Mouse (Mus musculus) megakaryocyte progenitor cell, adult 5-6 weeks (primary cell): Measurements from ENCODE around the gene Apaf1. TPM values are rescaled to one million over a fixed set of nuclear protein-coding genes. Genes with fewer than 3 reads are reported as not detected.

Source experiments
- ATAC-seq: replicated peaks from 2 replicates; pipeline ENCODE4 v1.8.0; 2016; ENCODE audit warnings: mild to moderate bottlenecking, moderate TSS enrichment, inconsistent platforms; ENCODE audit not compliant: poor library complexity
- total RNA-seq, 2 experiments: library from RNA; stranded (forward) in 1 of 2; stranded (reverse) in 1 of 2; fragments of 157-497, 149-512 nt in 1 of 2; fragments of 200-1000 nt in 1 of 2; gene quantifications; 2 replicates each; pipeline versions ENCODE4 v1.2.3 to v1.2.4; 2015 to 2017

The Apaf1 gene
- total RNA-seq, 2 experiments from 2014 or later, result 40.7 to 68.3 TPM

GRCm38 (mm10) chr10:91083393-91083927 is 890 bp upstream of the Apaf1 start:
- peak; percentile 23 for ATAC-seq

- ATAC-seq, result peak; percentile 40
Measured at GRCm38 (mm10) chr10:91081959-91082507, 537 bp downstream of the Apaf1 start.

- no peak for ATAC-seq
Measured at GRCm38 (mm10) chr10:91080540-91080939, 2.0 kb downstream of the Apaf1 start.

DNA sequence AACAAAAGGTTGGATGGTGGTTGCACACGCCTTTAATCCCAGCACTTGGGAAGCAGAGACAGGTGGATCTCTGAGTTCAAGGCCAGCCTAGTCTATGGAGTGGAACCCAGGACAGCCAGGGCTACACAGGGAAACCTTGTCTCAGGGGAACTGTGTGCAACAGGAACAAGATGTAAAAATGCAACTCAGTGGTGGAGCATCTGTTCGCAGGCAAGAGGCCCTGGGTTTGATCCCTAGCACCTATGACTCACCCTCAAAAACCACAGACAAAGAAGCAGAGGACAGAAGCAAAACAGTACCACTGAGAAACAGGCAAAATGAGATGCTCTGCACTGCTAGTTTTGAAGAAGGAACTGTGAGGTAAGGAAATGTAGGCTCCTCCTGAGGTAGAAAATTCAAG is 5.9 kb downstream of the Apaf1 start:
- no peak for ATAC-seq

DNA sequence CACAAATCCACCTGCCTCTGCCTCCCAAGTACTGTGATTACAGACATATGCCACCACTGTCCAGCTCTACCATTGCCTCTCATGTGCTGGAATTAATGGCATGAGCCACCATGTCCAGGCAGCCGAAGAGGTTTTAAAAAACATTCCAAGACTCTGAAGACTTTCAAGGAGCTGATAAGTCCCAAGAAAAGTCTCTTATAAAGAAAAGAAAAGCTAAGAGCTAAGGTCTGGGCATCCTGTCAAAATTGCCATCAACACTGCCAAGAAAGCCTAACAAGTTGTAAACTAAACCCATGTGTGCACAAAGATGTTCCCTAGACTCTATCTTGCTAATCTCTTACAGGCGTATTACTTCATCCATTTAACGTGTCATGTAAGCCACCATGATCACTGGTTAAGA is 9.2 kb downstream of the Apaf1 start:
- ATAC-seq, result no peak

DNA sequence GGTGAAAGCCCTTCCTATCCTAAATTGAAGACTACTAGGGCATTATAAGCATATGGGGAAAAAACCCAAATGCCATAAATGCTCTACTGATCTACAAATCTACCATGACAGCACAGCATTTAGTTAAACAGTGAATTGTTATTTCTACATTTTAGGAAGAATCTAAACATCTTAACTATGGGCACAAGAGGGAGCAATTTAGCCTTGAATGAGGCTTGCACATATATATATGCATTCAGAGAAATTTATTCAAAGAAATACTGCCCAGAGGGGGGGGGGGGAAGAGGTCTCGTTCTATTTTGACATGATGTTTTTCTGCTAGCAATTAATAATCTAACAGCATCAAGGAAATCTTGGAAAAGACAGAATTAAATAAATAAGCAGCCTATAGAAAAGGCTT is 10.8 kb downstream of the Apaf1 start:
- peak; percentile 79 for ATAC-seq

DNA sequence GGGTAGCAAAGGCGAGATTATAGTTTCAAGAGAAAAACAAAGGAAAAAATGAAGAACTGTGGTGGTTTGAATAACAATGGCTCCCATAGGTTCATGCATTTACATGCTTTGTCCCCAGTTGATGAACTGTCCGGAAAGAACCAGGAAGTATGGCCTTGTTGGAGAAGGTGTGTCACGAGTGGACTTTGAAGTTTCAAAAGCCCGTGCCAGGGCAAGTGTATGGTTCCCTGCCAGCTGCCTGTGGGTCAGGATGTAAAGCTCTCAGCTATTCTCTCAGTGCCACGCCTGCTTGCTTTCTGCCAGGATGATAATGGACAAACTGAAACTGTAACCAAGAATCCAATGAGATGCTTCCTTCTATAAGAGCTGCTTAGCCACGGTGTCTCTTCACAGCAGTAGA is 20.2 kb downstream of the Apaf1 start:
- ATAC-seq, result no peak

DNA sequence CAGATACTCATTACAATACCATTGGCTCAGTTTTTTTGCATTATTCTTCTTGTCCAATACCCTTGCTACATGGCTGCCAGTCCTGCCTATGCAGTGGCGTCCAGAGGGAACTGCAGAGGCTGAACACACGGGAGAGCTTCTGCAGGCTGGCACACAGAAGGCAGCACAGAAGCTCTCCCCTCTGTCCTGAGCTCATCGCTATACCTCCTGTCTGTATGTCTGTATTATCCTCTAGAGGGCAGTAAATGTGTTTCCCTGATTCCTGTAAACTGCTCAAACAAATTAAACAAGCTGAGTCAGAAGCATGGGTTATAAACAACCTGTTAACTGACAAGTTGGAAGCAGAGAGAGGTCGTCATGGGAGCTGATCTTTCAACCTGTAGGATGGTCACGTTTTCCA is 21.8 kb downstream of the Apaf1 start:
- peak; percentile 90 for ATAC-seq

- no peak for ATAC-seq
Measured at GRCm38 (mm10) chr10:91052734-91053133, 29.8 kb downstream of the Apaf1 start.

DNA sequence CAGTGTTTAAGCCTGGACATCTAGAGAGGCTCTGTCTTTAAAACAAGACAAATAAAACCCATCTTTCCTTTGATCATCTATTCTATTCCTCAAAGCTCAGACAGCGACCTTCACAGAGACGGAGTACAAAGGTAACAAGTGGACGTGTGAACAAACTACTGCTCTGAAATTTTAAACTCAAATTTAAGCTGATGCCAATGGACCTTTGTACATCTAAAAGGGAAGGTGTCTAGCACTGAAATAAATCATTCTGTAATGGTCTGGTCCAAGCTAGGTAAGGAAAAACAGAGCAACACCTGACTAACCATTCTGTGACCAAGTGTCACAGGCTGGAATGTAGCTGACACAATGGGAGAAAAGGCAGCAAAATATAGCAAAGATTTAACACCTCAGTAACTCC is 31.4 kb downstream of the Apaf1 start:
- no peak for ATAC-seq

GRCm38 (mm10) chr10:91049696-91050095 is 32.9 kb downstream of the Apaf1 start:
- ATAC-seq, result no peak

DNA sequence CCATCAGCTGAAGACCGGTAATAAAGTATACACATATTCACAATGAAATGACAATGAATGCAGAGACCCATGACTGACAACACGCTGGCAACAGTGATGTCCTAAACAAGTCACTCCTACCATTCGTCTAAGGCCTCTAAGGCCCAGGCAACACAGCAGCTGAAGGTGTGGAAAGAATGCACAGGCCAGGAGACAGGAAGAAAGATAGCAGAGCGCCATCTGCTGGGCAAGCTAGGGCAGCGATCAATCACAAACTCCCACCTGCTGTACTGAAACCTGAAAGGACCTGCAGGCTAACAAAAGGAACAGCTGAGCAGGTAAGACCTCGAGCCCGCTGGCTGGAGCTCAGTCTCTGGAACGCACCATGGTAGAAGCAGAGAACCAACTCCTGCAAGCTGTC is 48.6 kb downstream of the Apaf1 start:
- peak; percentile 81 for ATAC-seq

DNA sequence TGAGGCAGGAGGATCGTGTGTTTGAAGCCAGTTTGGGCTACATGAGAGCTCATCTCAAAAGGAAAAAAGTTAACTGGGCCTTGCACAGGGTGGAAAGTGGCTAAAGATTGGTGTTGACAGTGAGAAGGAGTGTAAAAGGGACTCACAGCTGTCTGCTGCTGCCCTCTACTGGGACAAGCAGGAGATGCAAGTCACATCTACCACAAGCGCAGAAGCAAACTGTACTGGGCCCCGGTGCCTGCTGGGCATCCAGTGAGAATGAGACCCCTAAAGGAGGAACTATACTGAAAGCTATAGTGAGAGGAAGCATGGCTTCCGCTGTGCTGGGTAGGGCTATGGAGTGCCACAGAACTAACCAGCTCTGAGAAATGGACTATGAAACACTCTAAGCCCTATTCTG is 50.2 kb downstream of the Apaf1 start:
- peak; percentile 98 for ATAC-seq

- ATAC-seq, result no peak
Measured at GRCm38 (mm10) chr10:91031176-91031575, 51.4 kb downstream of the Apaf1 start.

- no peak for ATAC-seq
Measured at GRCm38 (mm10) chr10:91029002-91029539, 53.5 kb downstream of the Apaf1 start.

GRCm38 (mm10) chr10:91027964-91028363 is 54.6 kb downstream of the Apaf1 start:
- no peak for ATAC-seq

GRCm38 (mm10) chr10:91027468-91027867 is 55.1 kb downstream of the Apaf1 start:
- no peak for ATAC-seq

DNA sequence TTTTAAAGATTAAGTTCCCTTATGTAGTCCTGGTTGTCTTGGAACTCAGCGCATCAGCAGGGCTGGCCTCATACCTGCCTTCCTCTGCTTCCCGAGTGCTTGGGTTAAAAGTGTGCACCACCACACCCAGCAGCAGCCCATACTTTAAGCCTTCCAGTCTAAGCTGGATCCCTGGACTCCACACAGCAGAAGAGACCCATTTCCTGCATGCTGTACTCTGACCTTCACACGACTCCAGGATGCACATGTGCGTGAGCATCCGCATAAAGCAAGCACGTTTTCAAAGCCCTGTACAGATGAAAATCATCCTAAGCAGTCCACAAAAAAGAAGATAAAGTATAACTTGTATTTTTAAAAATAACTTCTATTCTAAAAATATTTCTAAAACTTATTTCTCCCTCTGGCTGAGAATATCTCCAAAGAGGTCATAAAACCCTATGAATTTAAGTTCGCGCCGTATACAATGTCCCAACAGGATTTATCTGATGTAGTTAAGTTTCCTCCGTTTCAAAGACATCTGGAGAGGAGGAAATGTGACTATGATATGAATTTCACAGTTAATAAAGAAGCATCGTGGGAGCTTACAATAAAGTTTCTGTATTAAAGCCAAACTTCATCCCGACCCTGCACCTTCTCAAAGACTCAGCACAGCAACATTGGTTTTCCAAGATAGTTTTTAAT is 76.6 kb downstream of the Apaf1 start:
- no peak for ATAC-seq

DNA sequence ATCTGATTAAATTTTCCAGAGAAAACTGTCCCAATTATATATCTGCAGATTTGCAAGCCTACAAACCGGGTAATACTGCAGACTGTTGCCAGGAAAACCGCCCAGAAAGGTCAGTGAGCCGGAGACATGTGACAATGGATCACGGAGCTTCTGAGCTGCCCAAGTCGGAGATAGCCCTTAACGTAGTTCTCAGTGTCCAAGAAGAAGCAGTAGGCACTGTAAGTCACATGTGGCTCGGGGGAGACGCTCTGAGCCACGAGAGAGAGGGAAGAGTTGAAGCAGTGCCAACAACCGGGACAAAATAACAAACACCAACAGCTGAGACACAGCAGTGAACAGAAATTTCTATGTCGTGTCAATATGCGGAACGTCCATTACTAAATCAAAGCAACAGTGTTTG is 81.1 kb downstream of the Apaf1 start:
- no peak for ATAC-seq

GRCm38 (mm10) chr10:90999899-91000298 is 82.7 kb downstream of the Apaf1 start:
- ATAC-seq, result no peak

DNA sequence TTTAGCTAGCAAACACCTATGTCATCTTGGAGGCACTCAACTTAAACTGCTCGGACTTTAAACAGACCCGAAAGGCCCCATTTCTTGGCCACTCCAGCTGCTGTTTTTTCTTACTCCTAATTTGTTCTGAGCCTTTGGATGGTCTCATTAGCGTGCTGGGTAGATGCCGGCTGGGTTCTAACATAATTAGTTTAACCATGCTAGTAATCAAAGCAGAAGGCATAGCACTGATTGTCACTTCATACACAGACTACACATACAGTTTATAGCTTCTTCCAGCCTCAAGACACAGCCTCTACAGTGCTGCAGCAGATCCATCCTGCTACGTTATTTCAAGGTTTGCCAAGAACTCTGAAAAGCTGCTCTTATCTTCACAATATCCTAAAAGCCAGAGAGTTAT is 88.7 kb downstream of the Apaf1 start:
- ATAC-seq, result no peak

GRCm38 (mm10) chr10:90992237-90992636 is 90.3 kb downstream of the Apaf1 start:
- ATAC-seq, result no peak
